15 mouse cellular contexts compared by ENCODE assay signal in genomic region chr4:62331977-62332376, GRCm38 (mm10). TPM values are rescaled to one million over a fixed set of nuclear protein-coding genes. Genes with fewer than 3 reads are reported as not detected.
A peak's percentile ranks its signal among the peaks of the same experiment; 100 is the strongest.
DNase-seq lines count a peak whose midpoint lies in the region; ATAC-seq and TF ChIP-seq lines count a peak whose summit lies in the region.
"Had no signal": no experiment of that assay in that cellular context is flagged by ENCODE, and none has a peak within 500 bp of the region (broad histone marks: within the 10 kb centered on the region; RNA-seq: fewer than 3 reads in every experiment).

No protein-coding gene starts in this region.

- ATAC-seq in heart, postnatal 0 days (ENCODE audit: insufficient read depth, low read depth), result peak; percentile 51; the same call in 1 of the 2 replicates
- ATAC-seq in lung, embryonic 14.5 days (ENCODE audit: insufficient read depth), result no peak
- ATAC-seq in stomach, postnatal 0 days (ENCODE audit: low FRiP score, low TSS enrichment), result no peak
- ATAC-seq: forebrain, embryonic 14.5 days had no signal

- 60% methylated on average over 5 of the region's 5 CpGs for WGBS in heart, postnatal 0 days
- 73% methylated on average over 5 of the region's 5 CpGs for WGBS in lung, embryonic 14.5 days
- 50% methylated on average over 5 of the region's 5 CpGs for WGBS in lung, adult 2 months
- 76% methylated on average over 5 of the region's 5 CpGs for WGBS in stomach, postnatal 0 days

- no peaks in the 10 kb centered on the region for H3K4me1 ChIP-seq in heart, postnatal 0 days (ENCODE audit: control insufficient read depth, insufficient read depth)
- H3K4me1 ChIP-seq in lung, embryonic 14.5 days (ENCODE audit: insufficient read depth), result no peaks in the 10 kb centered on the region
- no peaks in the 10 kb centered on the region for H3K4me1 ChIP-seq in lung, adult 2 months (ENCODE audit: control insufficient read depth, insufficient read depth, low read length)
- no peaks in the 10 kb centered on the region for H3K4me1 ChIP-seq in stomach, postnatal 0 days (replicated peaks; ENCODE audit: control insufficient read depth, insufficient read depth)
- H3K4me1 ChIP-seq: hindbrain, embryonic 10.5 days had no signal

- peaks cover 65% of the 10 kb centered on the region for H3K36me3 ChIP-seq in heart, postnatal 0 days (replicated peaks; ENCODE audit: control insufficient read depth, insufficient read depth, low read length)
- H3K36me3 ChIP-seq in lung, embryonic 14.5 days (ENCODE audit: insufficient read depth), result peaks cover 54% of the 10 kb centered on the region
- peaks cover 4% of the 10 kb centered on the region for H3K36me3 ChIP-seq in stomach, postnatal 0 days (ENCODE audit: control insufficient read depth, insufficient read depth, low read length)

- intact Hi-C loops in heart, postnatal 25 days (cut with DNase I), result no loop called here

- no peak overlapping the region for H3K4me2 ChIP-seq in heart, postnatal 0 days (ENCODE audit: low read depth, low read length)
- no peak overlapping the region for H3K4me2 ChIP-seq in lung, embryonic 14.5 days
- no peak overlapping the region for H3K4me2 ChIP-seq in stomach, postnatal 0 days (replicated peaks; ENCODE audit: low read depth)
- H3K4me2 ChIP-seq: heart, embryonic 12.5 days had no signal

- H3K4me3 ChIP-seq in heart, postnatal 0 days (ENCODE audit: low read depth, low read length), result no peak overlapping the region
- no peak overlapping the region for H3K4me3 ChIP-seq in lung, embryonic 14.5 days (ENCODE audit: low read depth, low read length)
- no peak overlapping the region for H3K4me3 ChIP-seq in lung, adult 2 months (replicated peaks; ENCODE audit: extremely low read depth, low read depth, low read length)
- no peak overlapping the region for H3K4me3 ChIP-seq in stomach, postnatal 0 days (ENCODE audit: low read depth, low read length)
- H3K4me3 ChIP-seq: heart, embryonic 12.5 days; hindbrain, embryonic 10.5 days had no signal

- H3K27ac ChIP-seq in heart, postnatal 0 days (ENCODE audit: low read depth), result no peak overlapping the region
- H3K27ac ChIP-seq in lung, embryonic 14.5 days (ENCODE audit: low read depth), result no peak overlapping the region
- H3K27ac ChIP-seq in stomach, postnatal 0 days (replicated peaks), result no peak overlapping the region
- H3K27ac ChIP-seq: hindbrain, embryonic 10.5 days had no signal

- no peaks in the 10 kb centered on the region for H3K9me3 ChIP-seq in heart, postnatal 0 days (replicated peaks; ENCODE audit: control insufficient read depth, low read length)
- no peaks in the 10 kb centered on the region for H3K9me3 ChIP-seq in lung, embryonic 14.5 days (ENCODE audit: low read depth, low read length)
- no peaks in the 10 kb centered on the region for H3K9me3 ChIP-seq in stomach, postnatal 0 days (ENCODE audit: control insufficient read depth, low read length)
- H3K9me3 ChIP-seq: heart, embryonic 12.5 days; hindbrain, embryonic 10.5 days had no signal

- peak; percentile 45 for TF ChIP-seq CTCF in heart, postnatal 0 days (IDR thresholded peaks at IDR 0.05; ENCODE audit: low read depth)
- peak; percentile 10; the same call in 1 of the 2 replicates for TF ChIP-seq CTCF in lung, embryonic 14.5 days (IDR thresholded peaks at IDR 0.05; ENCODE audit: low read depth)
- no peak for TF ChIP-seq CTCF in lung, adult 2 months (IDR thresholded peaks at IDR 0.05; ENCODE audit: insufficient read depth, low read length)
- peak; percentile 59 for TF ChIP-seq CTCF in stomach, postnatal 0 days (IDR thresholded peaks at IDR 0.05; ENCODE audit: low read depth)

- DNase-seq in heart, postnatal 0 days (ENCODE audit: low spot score), result no peak
- no peak for DNase-seq in heart, postnatal 25 days (ENCODE audit: low spot score)
- peak; percentile 43 for DNase-seq in lung, embryonic 14.5 days
- DNase-seq in lung, adult 2 months, result no peak
- peak; percentile 54 for DNase-seq in NIH3T3 (ENCODE audit: low read depth)
- no peak for DNase-seq in stomach, postnatal 0 days (ENCODE audit: low spot score)
- DNase-seq in yolk sac, embryonic 10.5 days (ENCODE audit: low spot score), result no peak
- DNase-seq: adrenal gland, postnatal 25 days; cerebellum, postnatal 36 days; kidney, adult 18-20 months; lung, postnatal 4 days; midbrain, embryonic 14.5 days had no signal

- TF ChIP-seq POLR2A in lung, adult 2 months (IDR thresholded peaks at IDR 0.05; ENCODE audit: borderline replicate concordance, extremely low read depth, low read depth, low read length), result no peak

- H3K9ac ChIP-seq in heart, postnatal 0 days (replicated peaks; ENCODE audit: low read depth, low read length), result no peak overlapping the region
- no peak overlapping the region for H3K9ac ChIP-seq in lung, embryonic 14.5 days
- no peak overlapping the region for H3K9ac ChIP-seq in stomach, postnatal 0 days (ENCODE audit: low read length)
- H3K9ac ChIP-seq: heart, embryonic 12.5 days had no signal

- no peaks in the 10 kb centered on the region for H3K27me3 ChIP-seq in heart, postnatal 0 days (ENCODE audit: control insufficient read depth, insufficient read depth, low read length)
- H3K27me3 ChIP-seq in lung, embryonic 14.5 days (ENCODE audit: insufficient read depth, low read length), result no peaks in the 10 kb centered on the region
- no peaks in the 10 kb centered on the region for H3K27me3 ChIP-seq in stomach, postnatal 0 days (ENCODE audit: control insufficient read depth, insufficient read depth, low read length)
- H3K27me3 ChIP-seq: heart, embryonic 12.5 days had no signal

- TF ChIP-seq EP300 in heart, postnatal 0 days (IDR thresholded peaks at IDR 0.05; ENCODE audit: low read depth), result no peak
- no peak for TF ChIP-seq EP300 in stomach, postnatal 0 days (optimal IDR thresholded peaks at IDR 0.05)

RNA-seq across cellular contexts. Expression of gene Fkbp15, which starts 28.4 kb away (rescaled TPM):
- 18.7 and 34.3 TPM in 2 replicates for total RNA-seq in heart, postnatal 0 days (2014; rRNA removed; ENCODE audit: low replicate concordance)
- polyA plus RNA-seq in heart, postnatal 0 days (2015; fragmentation: Nextera tagmentation; extraction: Ambion mirVana), result 11.1 and 11.8 TPM in 2 replicates
- total RNA-seq in heart, postnatal 25 days (2021), result 10 to 100 TPM; 17.9 to 18.7 TPM
- 24.6 and 26.6 TPM in 2 replicates for polyA plus RNA-seq in lung, embryonic 14.5 days (2014; fragmentation: Nextera tagmentation; extraction: Ambion mirVana)
- polyA plus RNA-seq in lung, adult 2 months (2012; rRNA removed), result 35.6 and 41.5 TPM in 2 replicates
- polyA plus RNA-seq in stomach, postnatal 0 days (2015; fragmentation: Nextera tagmentation; extraction: Ambion mirVana), result 15.0 and 16.2 TPM in 2 replicates

RNA-seq across cellular contexts. Expression of gene Slc31a1, which starts 28.6 kb away (rescaled TPM):
- 15.9 and 17.8 TPM in 2 replicates for total RNA-seq in heart, postnatal 0 days (2014; rRNA removed; ENCODE audit: low replicate concordance)
- 35.0 and 35.1 TPM in 2 replicates for polyA plus RNA-seq in heart, postnatal 0 days (2015; fragmentation: Nextera tagmentation; extraction: Ambion mirVana)
- 10 to 100 TPM; 22.0 to 22.8 TPM for total RNA-seq in heart, postnatal 25 days (2021)
- polyA plus RNA-seq in lung, embryonic 14.5 days (2014; fragmentation: Nextera tagmentation; extraction: Ambion mirVana), result 44.4 and 50.8 TPM in 2 replicates
- 23.2 and 29.3 TPM in 2 replicates for polyA plus RNA-seq in lung, adult 2 months (2012; rRNA removed)
- 51.4 and 55.0 TPM in 2 replicates for polyA plus RNA-seq in stomach, postnatal 0 days (2015; fragmentation: Nextera tagmentation; extraction: Ambion mirVana)

Comparison
In these comparisons a context has a peak if more than half of its experiments do, and no peak if none do; other contexts are left out.
1. DNase-seq: peak in lung, embryonic 14.5 days (single experiment) and NIH3T3 (single experiment); none in heart, postnatal 0 days (single experiment), heart, postnatal 25 days (single experiment), lung, adult 2 months (single experiment), stomach, postnatal 0 days (single experiment) and yolk sac, embryonic 10.5 days (single experiment).